Mouse (Mus musculus) ES-Bruce4 (cell line): Measurements from ENCODE around the gene Krtap12-1. TPM values are rescaled to one million over a fixed set of nuclear protein-coding genes. Genes with fewer than 3 reads are reported as not detected.
"Not testable (repeated sequence)": the region's sequence is repeated elsewhere in the genome, so short reads cannot be mapped to it uniquely, and the experiment has no call there.

ENCODE experiments used
- H3K27ac ChIP-seq: 2 replicates; pipeline ENCODE4 v1.5.1; 2012; ENCODE audit warnings: low read length, inconsistent platforms; ENCODE audit not compliant: insufficient read depth
- H3K27me3 ChIP-seq: 2 replicates; pipeline ENCODE4 v1.6.1; 2012; ENCODE audit warnings: mild to moderate bottlenecking, low read length, inconsistent platforms; ENCODE audit not compliant: control insufficient read depth, poor library complexity, insufficient read depth, severe bottlenecking
- H3K36me3 ChIP-seq: 2 replicates; pipeline ENCODE4 v1.6.1; 2012; ENCODE audit warnings: inconsistent platforms, mild to moderate bottlenecking, low read length, moderate library complexity; ENCODE audit not compliant: control insufficient read depth, poor library complexity, insufficient read depth, severe bottlenecking
- H3K4me1 ChIP-seq: one replicate; pipeline ENCODE4 v1.8.1; 2011; ENCODE audit warnings: low read length; ENCODE audit not compliant: control insufficient read depth, insufficient read depth
- H3K4me3 ChIP-seq: 2 replicates; pipeline ENCODE4 v1.5.1; 2011; ENCODE audit warnings: low read depth, mild to moderate bottlenecking, low read length
- H3K9ac ChIP-seq: 2 replicates; pipeline ENCODE4 v1.6.1; 2012; ENCODE audit warnings: low read depth, mild to moderate bottlenecking, inconsistent platforms; ENCODE audit not compliant: poor library complexity, severe bottlenecking
- H3K9me3 ChIP-seq: replicated peaks from 2 replicates; pipeline ENCODE4 v1.6.1; 2012; ENCODE audit warnings: mild to moderate bottlenecking, low read length, inconsistent platforms; ENCODE audit not compliant: control insufficient read depth, poor library complexity, insufficient read depth, severe bottlenecking
- CTCF ChIP-seq: IDR thresholded peaks from one replicate; pipeline ENCODE4 v1.8.1; 2011; ENCODE audit warnings: low read depth, low read length
- EP300 ChIP-seq: IDR thresholded peaks from 2 replicates; pipeline ENCODE4 v1.6.1; 2011; ENCODE audit warnings: low read depth, low read length; ENCODE audit not compliant: insufficient read depth
- POLR2A ChIP-seq: IDR thresholded peaks from one replicate; pipeline ENCODE4 v1.8.1; 2011; ENCODE audit warnings: low read length; ENCODE audit not compliant: insufficient read depth
- polyA plus RNA-seq: library from polyadenylated mRNA; stranded (reverse); fragments of >200 nt; gene quantifications from 2 replicates; pipeline ENCODE4 v1.2.4, GENCODE M21; 2011; ENCODE audit warnings: low read depth; ENCODE audit not compliant: missing spikeins, insufficient read depth, insufficient read length

Krtap12-1 gene
- polyA plus RNA-seq: not detected in 2 replicates

DNA sequence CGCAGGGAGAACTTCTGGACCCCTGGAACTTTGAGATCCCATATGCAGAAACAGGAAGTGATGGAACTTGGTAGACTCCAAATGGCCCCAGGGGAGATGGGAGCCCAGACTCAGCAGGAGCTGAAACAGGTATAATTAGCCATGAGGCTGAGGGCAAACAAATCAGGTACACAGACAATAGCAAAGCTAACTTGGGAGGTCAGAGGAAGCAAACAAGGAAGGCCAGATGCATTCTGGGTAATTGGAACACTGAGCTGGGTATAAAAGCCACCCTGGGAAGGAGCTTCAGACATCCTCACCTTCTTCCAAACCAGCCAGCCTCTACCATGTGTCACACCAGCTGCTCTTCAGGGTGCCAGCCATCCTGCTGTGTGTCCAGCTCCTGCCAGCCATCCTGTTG, at the start of gene Krtap12-1:
Gene Krtap12-1, plus strand, starts transcription at position 301 of the 400 bp plus-strand sequence.
- not testable (repeated sequence) for H3K36me3 ChIP-seq, H3K27ac ChIP-seq, H3K9me3 ChIP-seq, H3K9ac ChIP-seq, H3K27me3 ChIP-seq, H3K4me3 ChIP-seq, H3K4me1 ChIP-seq

DNA sequence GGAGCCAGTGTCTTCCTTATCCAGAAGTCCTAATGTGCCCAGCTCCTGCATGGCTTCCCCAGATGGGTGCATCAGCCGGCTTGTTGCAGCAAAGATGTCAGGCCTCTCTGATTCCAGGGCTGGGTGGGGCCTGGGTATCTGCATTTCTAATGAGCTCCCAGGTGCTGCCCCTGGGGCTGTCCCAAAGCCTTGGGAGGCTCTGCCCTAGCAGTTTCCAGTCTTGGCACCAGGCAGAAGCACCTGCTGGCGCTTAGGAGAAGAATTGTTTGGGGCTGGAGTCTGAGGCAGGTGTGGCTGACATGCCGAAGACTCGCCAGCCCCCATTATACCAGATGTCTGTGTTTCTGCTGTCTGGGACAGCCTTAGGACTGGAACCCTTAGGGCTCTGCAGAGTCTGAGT, 49.7 kb upstream of the Krtap12-1 start:
- Histone ChIP-seq H3K27me3 (no peaks in the 10 kb centered on the region), H3K9ac (no peak overlapping the region), H3K36me3 (no peaks in the 10 kb centered on the region), H3K9me3 (no peaks in the 10 kb centered on the region), H3K27ac (no peak overlapping the region), H3K4me3 (no peak overlapping the region), H3K4me1 (no peaks in the 10 kb centered on the region)
- TF ChIP-seq EP300 (no peak), POLR2A (no peak), CTCF (no peak)

DNA sequence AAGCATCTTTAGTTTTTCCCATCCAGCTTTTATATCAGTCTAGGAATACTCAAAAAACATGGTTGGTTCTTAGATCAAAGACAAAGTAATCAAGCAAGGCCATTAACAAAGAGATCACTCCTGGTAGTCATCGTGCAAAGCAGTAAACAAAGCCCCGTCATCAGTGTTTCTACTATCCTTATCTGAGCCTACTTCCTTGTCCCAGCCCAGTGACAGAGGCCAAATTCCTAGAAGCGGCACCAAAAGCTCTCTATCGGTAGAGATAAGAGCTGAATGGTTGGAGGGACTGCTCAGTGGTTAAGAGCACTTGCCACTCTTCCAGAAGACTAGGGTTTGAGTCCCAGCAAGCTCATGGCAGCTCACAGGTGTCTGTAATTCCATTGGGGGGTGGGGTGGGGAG, 48.9 kb upstream of the Krtap12-1 start:
- Histone ChIP-seq H3K36me3 (no peaks in the 10 kb centered on the region), H3K4me3 (no peak overlapping the region), H3K4me1 (no peaks in the 10 kb centered on the region), H3K27me3 (no peaks in the 10 kb centered on the region), H3K27ac (no peak overlapping the region), H3K9ac (no peak overlapping the region), H3K9me3 (no peaks in the 10 kb centered on the region)
- no peak for TF ChIP-seq POLR2A
- TF ChIP-seq EP300: no peak
- TF ChIP-seq CTCF: no peak

DNA sequence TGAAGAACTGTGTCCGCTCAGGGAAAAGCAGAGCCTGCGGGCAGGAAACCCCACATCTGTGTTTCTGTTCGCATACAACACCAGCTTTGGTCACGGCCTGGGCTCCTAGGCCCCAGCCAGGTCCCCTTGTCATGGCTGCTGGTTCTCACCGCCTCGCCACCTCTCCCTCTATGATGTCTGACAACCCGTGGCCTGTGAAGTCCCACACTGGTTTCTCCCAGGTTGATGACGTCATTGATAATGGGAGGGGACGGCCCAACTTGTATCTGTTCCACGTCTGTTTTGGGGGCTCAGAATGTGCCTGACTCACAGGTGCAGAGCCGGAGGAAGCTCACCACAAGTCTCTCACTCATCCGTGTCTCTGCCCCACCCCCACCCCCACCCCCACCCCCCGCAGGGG, 46.6 kb upstream of the Krtap12-1 start:
- Histone ChIP-seq H3K4me1 (no peaks in the 10 kb centered on the region), H3K9ac (no peak overlapping the region), H3K27me3 (peaks cover 3% of the 10 kb centered on the region; the same call in 1 of the 2 replicates), H3K27ac (no peak overlapping the region), H3K4me3 (no peak overlapping the region), H3K36me3 (no peaks in the 10 kb centered on the region), H3K9me3 (no peaks in the 10 kb centered on the region)
- no peak for TF ChIP-seq CTCF
- no peak for TF ChIP-seq POLR2A
- no peak for TF ChIP-seq EP300

DNA sequence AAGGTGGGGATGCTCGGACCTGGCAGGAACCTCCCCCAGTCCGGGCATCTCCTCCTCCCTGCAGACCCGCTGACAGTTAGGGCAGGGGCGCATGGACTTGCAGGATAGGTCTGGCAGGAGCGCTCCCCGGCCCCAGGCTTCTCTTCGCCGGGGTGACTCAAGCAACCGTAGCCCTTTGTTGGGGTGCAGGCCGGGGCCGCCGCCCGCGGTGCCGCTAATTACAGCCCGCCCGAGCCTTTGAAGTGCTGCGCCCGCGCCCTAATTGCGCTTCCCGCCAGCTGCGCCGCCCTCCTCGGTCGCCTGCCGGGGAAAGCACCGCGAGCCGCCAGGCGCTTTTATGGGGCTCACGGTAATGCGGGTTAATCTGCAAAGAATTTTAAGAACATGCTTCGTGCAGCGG, 42.8 kb upstream of the Krtap12-1 start:
- H3K4me1 ChIP-seq: no peaks in the 10 kb centered on the region
- peak overlapping the region; percentile 29; the same call in 1 of the 2 replicates for H3K9ac ChIP-seq
- no peak for TF ChIP-seq CTCF
- TF ChIP-seq POLR2A: no peak
- no peak for TF ChIP-seq EP300
- no peaks in the 10 kb centered on the region for H3K9me3 ChIP-seq
- no peaks in the 10 kb centered on the region for H3K36me3 ChIP-seq
- no peak overlapping the region for H3K27ac ChIP-seq
- H3K27me3 ChIP-seq: peaks cover 3% of the 10 kb centered on the region; the same call in 1 of the 2 replicates
- peak overlapping the region; percentile 21 for H3K4me3 ChIP-seq

DNA sequence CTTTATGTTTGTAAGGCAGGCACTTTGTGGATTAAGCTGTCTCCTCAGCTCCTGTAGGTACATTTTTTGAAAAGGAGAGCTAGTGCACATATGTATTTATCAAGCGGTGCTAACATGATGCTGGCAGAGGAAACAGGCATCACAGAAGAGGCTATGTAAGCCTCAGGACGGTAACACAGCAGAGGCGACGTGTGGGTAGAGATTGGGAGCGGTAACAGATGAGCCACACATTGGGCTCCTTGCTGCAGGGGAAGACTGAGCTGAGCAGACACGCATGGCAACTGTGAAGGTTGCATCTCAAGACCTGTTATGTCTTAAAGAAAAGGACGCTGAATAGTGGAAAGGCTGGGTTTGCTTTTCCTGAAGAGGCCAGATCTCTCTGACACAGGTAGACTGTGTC, 37.4 kb upstream of the Krtap12-1 start:
- no peak for TF ChIP-seq EP300
- no peak for TF ChIP-seq POLR2A
- TF ChIP-seq CTCF: no peak
- H3K9ac ChIP-seq: no peak overlapping the region
- H3K4me1 ChIP-seq: peaks cover 3% of the 10 kb centered on the region
- H3K36me3 ChIP-seq: no peaks in the 10 kb centered on the region
- no peaks in the 10 kb centered on the region for H3K27me3 ChIP-seq
- H3K9me3 ChIP-seq: no peaks in the 10 kb centered on the region
- no peak overlapping the region for H3K27ac ChIP-seq
- no peak overlapping the region for H3K4me3 ChIP-seq
